Mouse (Mus musculus) left cerebral cortex, postnatal 25 days (tissue): ENCODE data around the gene Rnf215. TPM values are rescaled to one million over a fixed set of nuclear protein-coding genes. Genes with fewer than 3 reads are reported as not detected.
"Not testable (repeated sequence)": the region's sequence is repeated elsewhere in the genome, so short reads cannot be mapped to it uniquely, and the experiment has no call there.

ENCODE experiments used
- DNase-seq, 2 experiments: peaks; one replicate each; pipeline ENCODE4 v3.0.0; 2022; ENCODE audit warnings: low spot score in 2 of 2, mixed read lengths in 1 of 2
- intact Hi-C: fragments of 180-260 bp; cut with DNase I; formaldehyde crosslinking; loops from one replicate; pipeline ENCODE4 v1.15.1; 2025
- total RNA-seq, 2 experiments: library from RNA; stranded (reverse); gene quantifications; 2 replicates each; pipeline ENCODE4 v1.2.3; 2021

The Rnf215 gene
- total RNA-seq, 2 experiments from 2014 or later, result 28.2 to 31.4 TPM

DNA sequence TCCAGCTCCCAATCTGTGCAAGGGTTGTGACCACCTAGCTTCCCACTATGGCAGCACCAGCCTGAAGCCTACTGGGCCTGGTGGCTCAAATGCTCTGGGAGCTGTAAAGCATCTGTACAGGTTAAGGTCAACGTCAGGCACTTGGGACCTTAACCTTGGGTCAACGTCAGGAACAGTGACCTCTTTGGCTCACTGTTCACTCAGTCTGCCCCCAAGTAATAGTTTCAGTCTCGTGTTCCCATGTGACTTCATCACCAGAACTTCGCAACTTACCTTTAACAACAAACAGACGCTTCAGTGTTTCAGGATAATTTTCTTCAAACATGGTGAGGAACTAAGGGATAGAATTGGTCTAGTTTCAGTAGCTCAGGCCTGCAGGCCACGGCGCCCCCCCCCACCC is 26.3 kb upstream of the Rnf215 start:
- intact Hi-C loops, result no loop called here
- no peak for DNase-seq

DNA sequence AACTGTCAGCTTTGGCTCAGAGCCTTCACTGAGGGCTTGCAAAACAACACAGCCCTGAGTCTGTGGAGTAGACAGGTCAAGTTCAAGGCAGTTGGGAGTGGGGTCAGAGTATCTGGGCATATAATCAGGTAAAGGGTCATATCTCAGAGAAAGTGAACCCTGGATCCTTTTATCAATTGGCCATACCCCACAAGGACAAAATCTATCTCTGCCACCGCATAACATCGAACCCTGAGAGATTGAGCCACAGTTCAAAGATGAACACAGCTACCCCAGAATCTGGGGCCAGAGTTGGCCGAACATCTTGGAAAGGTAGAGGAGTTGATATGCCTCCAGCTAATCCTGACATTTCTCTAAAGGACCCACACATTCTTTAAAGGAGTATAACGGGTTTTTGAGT is 23.0 kb upstream of the Rnf215 start:
- no peak for DNase-seq
- intact Hi-C loops, result no loop called here

DNA sequence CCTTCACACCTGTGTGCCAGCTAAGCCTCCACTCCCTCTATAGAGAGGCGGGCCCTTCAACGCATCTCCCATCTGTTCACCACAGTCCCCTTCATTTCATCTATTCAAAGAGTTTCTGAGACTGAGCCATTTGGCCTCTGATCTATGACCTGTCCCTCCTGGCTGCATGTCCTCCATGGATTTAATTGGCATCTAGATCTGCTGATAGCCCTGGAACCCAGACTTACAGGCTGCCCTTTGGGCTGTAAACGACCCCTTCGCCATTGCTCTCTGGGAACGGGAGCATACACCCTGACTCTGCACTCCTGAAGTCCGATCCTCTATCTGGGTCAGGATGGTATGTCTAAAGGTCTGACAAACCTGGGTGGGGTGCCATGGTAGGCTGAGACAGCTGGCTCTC is 22.1 kb upstream of the Rnf215 start:
- intact Hi-C loops, result no loop called here
- no peak for DNase-seq

DNA sequence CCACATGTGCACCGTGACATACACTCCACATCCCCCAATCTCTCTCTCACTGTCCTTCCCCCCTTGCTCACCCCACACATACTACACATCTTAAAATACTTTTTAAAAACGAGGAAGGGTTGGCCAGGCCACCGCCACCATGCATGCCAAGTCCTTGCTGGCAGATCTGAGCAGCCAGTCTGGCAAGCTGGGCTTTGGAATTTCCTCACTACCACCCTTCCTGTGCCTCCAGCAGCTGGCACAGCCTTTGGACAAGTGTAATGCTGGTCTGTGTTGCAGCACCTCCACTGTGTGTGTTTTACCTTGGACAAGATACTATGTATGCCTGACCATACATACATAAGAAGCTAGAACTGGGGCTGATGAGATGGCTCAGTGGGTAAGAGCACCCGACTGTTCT is 21.5 kb upstream of the Rnf215 start:
- intact Hi-C loops, result no loop called here
- no peak for DNase-seq

DNA sequence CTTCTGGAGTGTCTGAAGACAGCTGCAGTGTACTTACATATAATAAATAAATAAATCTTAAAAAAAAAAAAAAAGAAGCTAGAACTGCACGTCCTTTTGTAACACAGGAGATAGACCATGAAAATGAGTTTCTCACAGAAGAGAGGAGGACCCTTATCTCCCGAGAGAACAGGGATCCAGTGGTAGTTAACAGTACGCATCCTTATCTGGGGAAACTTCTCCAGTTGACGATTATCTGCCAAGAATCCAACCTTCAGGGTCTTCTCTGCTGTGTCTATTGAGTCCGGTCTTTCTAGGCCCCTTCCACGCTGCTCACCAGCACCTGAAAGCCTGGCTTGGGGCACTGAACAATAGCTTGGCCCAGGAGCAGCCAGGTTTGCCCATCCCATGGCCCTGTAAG is 21.0 kb upstream of the Rnf215 start:
- no peak for DNase-seq
- intact Hi-C loops, result no loop called here

DNA sequence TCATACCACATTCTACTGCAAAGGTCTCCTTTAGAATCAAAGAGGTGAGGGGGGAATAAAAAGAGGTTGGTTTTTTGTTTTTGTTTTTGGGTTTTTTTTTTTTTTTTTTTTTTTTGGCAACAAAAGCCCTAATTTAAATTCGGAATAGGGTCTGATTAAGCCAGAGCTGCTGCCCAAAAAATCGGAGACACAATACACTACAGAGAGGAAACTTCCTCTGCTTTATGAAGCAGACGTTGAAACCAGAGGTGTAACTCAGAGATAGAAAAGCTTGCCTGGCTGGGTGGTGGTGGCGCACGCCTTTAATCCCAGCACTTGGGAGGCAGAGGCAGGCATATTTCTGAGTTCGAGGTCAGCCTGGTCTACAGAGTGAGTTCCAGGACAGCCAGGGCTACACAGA is 20.5 kb upstream of the Rnf215 start:
- DNase-seq, intact Hi-C loops: not testable (repeated sequence)

DNA sequence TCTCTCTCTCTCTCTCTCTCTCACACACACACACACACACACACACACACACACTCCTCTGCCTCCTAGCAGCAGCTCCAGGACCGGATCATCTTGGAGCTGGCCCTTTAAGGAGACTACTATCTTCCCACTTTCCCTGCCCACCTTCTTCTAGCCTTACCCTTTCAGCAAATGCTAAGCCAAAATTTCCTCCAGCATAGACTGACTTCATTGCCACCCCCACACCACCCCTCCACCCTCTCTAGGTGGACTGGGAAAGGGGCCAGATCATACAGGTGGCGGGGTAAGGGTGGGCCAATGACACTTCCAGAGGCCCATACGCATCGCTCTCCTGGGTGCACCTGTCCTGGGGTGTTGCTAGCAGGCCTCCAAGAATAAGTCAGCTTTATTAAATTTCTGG is 19.6 kb upstream of the Rnf215 start:
- intact Hi-C loops, result no loop called here
- DNase-seq, result peak in 1 of 2 experiments; percentile 73

DNA sequence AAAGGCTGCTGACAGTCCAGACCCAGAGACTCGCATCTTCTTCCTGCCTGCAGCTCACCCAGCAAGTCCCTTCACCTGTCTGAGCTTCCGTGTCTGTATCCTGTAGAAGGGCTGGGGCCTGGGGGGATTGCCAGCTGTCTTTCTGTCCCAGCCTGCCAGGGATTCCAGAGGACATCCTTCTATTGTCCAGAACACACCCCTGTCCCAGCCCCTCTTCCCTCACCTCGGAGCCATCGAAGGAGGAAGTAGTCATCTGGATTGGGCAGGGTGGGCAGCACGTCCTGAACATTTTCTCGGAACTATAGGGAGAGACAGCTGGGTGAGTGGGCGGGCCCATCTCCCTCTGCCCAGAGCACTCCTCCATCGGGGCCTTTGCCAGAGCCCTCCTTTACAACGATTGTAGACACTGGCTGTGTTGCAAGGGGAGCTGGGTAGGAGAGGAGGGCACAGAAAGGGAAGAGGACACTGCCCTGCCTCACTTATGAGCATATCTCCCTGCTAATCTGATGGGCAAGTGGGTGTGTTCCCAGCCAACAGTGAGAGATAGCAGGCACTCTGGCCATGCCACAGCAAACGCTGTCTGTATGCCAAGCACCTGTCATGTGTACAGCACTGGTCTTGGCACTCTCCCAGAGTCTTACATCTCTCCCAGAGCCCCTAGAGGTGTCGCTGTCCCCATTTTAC is 18.4 kb upstream of the Rnf215 start:
- peak; percentile 61 to 82 for DNase-seq
- intact Hi-C loops, result loop anchor here (2.0 kb wide), 1 partner anchor 20 kb away; no protein-coding TSS in a partner anchor

DNA sequence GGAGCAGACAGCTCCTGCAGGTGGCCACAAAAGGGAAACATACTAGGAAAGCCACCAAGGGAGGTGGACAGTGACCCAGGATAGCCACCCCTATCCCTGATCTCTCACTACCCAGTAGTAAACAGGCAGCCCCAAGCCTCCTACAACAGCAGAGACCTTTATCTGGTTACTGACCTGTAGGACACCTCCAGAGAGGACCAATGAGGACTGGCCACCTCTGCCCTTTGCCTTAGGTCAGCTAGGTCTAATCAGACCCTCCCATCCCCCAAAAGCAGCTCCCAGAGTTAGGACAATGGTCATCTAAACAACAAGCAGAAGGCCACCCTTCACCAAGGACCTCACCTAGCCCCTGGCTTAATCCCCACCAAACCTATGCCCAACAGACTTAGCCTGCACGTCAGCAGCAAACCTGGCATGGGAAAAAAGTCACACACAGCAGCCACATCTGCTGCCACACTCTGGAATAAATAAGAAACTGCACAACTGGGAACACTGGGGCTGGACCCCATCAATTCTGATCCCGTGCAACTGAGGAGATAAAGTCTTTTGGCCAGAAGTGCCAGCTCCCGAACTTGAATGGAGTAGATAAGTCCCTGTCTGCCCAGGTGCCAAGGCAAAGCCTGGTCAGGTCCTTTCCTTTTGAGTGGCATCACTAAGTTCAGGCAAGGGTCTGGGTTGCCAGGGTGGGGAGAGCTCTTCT is 17.5 kb upstream of the Rnf215 start:
- intact Hi-C loops, result loop anchor here (2.0 kb wide), 1 partner anchor 21 kb away; no protein-coding TSS in a partner anchor
- no peak for DNase-seq

DNA sequence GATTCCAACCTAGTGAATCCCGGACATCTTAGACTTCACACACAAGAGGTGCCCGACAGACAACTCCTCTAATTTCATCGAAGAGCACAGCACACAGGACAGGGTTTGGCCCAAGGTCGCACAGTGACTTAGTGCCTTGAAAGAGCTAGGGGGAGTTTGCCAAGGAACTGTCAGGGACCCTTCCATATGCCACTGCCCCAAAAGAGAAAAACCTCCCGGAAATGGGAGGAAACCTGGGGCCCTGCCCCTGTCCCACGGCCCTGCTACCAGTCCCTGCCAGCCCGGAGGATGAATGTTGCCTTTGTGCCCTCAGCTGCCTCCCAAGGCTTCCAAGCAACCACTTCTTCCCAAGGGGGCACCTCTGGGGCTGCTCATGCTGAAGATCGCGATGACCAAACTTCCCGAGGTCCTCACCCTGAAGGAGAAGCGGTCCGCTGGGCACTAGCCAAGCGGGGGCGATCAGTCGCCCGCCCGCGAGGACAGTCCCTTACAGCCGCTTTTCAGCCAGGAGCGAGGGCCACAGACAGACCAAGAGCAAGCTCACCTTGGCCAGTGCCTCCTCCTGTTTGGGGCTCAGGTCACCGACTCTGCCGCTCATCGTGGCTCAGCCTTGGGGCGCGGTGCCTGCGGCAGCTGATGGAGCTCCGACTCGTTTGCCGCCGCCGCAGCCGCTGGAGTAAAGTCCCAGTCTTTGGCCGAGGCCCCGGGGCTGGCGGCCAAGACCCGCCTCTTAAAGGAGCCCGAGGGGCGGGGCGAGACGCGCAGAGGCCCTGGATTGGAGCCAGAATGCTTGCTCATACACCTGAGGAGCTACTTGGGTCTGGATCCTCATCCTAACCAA is 16.7 kb upstream of the Rnf215 start:
- peak; percentile 83 to 85 for DNase-seq
- intact Hi-C loops, result no loop called here

DNA sequence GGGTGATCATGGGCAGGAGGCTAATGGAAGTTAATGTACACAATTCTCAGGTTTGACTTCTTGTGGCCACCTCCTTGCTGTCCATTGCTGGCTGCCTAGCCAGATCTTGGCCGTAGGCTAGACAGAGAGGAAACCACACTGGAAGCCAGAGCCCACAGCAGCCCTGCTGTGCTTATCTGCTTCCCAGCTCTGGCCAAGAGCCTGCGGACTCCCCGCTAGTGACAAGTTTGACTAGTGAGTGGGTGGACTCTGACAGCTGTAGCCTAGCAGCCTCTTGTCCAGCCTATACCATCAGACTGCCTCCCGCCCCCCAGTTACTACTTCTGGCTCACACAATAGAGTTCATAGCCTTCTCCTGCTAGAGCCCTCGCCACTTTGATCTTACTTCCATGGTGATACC is 15.4 kb upstream of the Rnf215 start:
- no peak for DNase-seq
- intact Hi-C loops, result no loop called here

DNA sequence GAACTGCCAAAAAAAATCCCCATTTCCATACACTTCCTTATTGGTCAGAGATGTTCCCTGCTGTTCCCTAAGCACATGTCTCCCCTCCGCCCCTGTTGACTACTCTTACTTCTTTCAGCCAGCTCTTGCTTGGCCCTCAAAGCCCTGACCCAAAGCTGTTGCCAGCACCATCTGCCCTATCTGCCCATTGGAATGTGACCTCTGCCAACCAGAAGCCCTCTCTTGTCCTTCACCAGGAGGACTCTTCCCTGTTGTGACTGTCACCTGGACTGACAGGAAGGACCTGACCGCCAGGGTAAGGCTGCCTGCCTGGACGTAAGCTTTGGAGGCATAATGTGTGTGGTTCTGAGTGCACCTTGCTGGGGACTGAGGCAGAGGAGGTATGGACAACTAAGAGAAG is 13.3 kb upstream of the Rnf215 start:
- intact Hi-C loops, result no loop called here
- no peak for DNase-seq

DNA sequence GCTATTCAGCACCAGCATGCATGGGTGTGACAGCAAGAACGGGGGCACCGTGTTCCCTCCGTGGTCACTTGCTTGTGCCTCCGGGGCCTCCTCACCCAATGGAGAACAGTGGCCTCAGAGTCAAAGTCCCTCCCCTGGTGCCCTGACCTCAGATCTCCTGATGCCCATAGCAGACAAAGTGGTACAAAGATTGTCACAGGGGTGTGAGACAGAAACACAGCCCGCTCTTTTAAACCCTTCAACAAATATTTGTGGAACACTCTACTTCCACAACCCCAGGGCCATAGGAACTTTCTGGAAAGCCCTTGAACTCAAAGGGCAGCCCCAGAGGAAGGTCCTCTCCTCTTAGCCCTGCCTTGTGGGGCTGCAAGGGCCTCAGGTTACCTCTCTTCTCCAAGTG is 12.8 kb upstream of the Rnf215 start:
- DNase-seq, result no peak
- intact Hi-C loops, result no loop called here

DNA sequence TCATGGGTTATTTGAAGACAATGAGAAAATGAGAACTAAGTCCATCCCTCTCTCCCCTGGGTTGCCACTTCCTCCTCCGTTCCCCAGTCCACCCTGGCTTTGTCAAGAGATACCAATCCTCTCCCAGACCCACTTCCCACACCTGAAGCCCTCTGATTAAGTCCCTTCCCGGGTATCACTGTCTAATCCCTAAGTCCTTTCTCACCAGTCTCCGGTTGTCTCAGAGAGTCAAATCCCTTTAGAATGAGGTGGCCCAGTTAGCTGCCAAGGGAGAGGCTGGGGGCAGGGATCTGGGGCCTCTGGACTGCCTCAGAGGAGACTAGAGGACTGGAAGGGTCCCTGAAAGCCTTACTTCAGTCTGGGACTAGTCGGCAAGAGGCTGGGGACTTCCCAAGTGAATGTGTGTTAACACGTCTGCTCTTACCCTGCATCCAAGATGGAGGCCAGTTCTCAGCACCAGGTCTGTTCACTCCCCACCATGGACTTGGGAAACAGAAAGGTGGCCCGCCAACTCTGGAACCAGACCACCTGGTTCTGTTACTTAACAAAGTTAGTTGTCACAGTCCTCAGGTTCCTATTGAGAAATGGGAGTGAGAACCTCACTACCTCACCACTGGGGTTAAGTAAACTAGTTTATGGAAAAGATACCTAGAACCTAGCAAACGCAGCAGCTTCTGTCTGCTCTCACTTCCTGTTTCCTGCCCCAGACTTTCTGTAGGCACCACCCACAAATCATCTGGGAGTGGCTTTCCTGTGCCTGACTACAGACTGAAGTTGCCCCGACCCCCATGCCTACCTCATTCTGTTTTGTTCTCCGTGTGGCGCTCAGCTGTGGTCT is 12.0 kb upstream of the Rnf215 start, which contains the start of gene Sec14l2:
Sec14l2 (minus strand) TSS at position 674 of the 838 bp plus-strand sequence.
- DNase-seq, result no peak
- intact Hi-C loops, result no loop called here

DNA sequence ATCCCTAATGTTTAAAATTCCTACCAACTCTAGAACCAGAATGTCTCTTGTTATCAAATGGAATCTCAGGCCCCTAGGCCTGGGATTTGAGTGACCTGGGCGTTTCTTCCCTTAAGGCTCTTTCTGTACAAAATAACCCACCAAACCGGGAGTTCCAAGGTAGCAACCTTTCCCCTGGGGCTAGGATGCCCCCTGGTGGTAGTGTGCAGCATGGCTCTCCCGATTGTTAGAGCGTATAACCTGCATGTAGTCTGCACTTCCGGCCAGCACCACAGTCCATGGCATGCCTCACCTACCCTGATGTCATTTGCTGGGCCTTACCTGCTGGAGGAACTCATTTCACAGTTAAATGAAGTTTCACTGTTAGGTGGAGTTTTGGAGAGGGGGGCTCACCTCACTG is 11.1 kb upstream of the Rnf215 start:
- peak in 1 of 2 experiments; percentile 54 for DNase-seq

DNA sequence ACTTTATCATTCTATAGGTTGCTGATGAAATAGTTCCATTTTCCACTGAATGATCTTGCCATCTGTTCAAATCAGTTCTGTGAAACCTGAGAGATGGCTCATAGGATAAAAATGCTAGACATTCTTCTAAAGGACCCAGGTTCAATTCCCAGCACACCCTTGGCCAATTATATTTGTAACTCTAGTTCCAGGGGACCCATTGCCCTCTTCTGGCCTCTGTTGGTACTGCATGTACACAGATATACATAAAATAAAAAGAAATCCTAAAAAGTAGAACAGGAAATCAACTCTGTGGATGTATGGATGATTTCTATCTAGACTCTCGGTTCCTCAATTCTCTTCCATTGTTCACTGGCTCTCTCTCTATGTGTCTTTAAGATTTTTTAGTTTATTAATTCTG is 7.9 kb upstream of the Rnf215 start:
- intact Hi-C loops, result no loop called here
- DNase-seq, result no peak

More for the DNA sequence above, 11.1 kb upstream of the Rnf215 start:
- intact Hi-C loops, result no loop called here

DNA sequence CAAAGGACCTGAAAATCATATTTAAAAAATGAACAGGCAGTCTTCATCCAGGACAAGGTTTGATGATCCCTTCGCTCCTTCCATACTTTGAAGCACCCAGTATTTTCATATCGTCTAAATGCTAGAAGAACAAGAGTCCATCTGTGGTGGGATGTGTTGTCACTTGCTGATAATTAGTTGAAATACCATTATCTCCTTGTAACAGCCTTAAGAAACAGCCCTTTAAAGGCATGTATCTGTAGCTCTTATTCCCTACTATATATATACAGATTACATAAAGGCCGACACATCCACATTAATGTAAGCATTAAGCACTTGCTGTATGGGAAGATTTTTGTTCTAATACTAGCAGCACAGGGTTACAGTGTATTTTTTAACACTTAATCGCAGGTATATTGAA is 6.5 kb upstream of the Rnf215 start:
- intact Hi-C loops, DNase-seq: not testable (repeated sequence)

DNA sequence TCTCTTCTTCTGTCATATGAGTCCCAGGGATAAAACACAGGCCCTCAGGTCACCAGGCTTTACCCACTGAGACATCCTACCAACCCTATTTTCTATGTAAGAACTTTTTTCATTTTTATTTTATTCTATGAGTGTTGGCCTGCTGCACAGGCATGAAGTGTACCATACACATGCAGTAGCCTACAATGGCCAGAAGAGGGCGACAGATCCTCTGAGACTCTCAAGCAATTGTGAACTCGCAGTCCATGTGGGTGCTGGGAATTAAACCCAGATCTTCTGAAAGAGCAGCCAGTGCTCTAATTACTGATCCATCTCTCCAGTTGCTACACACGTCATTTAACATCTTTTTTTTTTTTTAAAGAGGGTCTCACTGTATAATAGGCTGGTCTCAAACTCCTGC is 1.6 kb upstream of the Rnf215 start:
- DNase-seq, result no peak
- intact Hi-C loops, result loop anchor here (5.0 kb wide), 1 partner anchor 289 kb away; no protein-coding TSS in a partner anchor

DNA sequence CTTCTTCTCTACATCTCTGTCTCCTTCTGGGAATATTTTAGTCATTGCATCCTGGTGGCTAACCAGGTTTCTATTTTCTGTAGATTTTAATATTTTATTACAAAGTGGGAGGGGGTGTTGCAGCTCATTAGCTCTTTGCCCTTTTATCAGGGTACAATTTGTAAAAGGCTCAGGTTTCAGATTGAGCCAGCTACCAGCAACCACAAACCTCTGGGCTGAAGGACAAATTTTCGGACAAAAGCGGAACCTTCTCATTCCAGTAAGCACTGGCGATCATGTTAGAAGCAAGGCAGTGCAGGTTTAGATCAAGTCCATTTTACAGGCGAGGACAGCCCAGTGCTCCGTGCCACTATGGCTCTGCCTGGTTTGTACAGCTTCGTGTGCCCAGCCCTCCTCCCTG is 602 bp upstream of the Rnf215 start:
- DNase-seq, result no peak
- intact Hi-C loops, result loop anchor here (2.0 to 5.0 kb wide), 2 partner anchors 26 to 288 kb away; partner anchors contain the start of genes Ccdc157 and Sf3a1
